Mouse (Mus musculus): ENCODE measurements around the gene Tbxa2r. TPM values are rescaled to one million over a fixed set of nuclear protein-coding genes. Genes with fewer than 3 reads are reported as not detected.

The Tbxa2r gene
- polyA plus RNA-seq, 1 experiment from 2014 or later: 10.8 TPM

DNA sequence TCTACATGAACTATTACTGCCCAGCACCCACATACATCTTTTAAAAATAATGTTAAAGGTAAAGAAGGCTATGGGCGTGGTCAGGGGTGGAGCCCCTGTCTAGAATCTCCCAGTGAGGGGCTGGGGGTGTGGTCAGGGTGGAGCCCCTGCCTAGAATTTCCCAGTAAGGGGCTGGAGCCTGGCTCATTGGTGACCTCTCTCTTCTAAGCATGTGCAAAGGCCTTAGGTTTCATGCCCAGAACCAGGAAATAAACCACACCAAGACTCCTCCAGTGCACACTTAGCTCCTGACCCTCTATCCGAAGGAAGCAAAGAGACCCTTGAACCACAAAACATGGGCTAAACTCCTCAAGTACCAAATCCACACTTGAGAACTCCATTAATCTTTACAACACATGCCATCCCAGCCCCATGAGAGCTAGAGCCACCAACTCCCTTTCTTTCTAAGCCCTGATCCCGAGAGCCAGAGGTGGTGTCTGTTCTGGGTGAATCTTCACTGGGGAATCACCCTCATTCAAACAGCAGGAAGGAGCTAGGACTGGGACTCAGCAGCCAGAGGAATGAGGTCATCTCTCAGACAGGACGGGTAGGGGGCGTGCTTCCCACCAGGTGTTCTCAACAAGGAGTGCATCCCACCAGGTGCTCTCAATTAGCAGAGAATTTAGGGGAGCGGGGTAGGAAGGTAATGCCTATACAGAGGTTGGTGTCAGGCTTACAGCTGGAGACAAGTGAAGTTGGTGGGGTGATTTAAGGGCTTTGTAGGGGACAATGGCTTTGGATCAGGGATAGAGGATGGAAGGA is 48.2 kb downstream of the Tbxa2r start:
- Histone ChIP-seq H3K27ac (peak overlapping the region; percentile 98), H3K4me1 (peaks cover 40% of the 10 kb centered on the region), H3K27me3 (ENCODE audit: insufficient read depth, poor library complexity, severe bottlenecking) (no peaks in the 10 kb centered on the region), H3K36me3 (peaks cover 40% of the 10 kb centered on the region), H3K4me3 (peak overlapping the region; percentile 94), H3K9me3 (no peaks in the 10 kb centered on the region)
- DNase-seq (ENCODE audit: low spot score): no peak
- 35% methylated on average over 6 of the region's 6 CpGs for WGBS

GRCm38 (mm10) chr10:81377362-81377664 is 48.8 kb downstream of the Tbxa2r start:
- peaks cover 35% of the 10 kb centered on the region for H3K36me3 ChIP-seq
- peak overlapping the region; percentile 94 for H3K4me3 ChIP-seq
- no peak for DNase-seq (ENCODE audit: low spot score)
- H3K4me1 ChIP-seq: peaks cover 44% of the 10 kb centered on the region
- H3K27me3 ChIP-seq (ENCODE audit: insufficient read depth, poor library complexity, severe bottlenecking): no peaks in the 10 kb centered on the region
- WGBS: 57% methylated on average over 2 of the region's 2 CpGs
- peak overlapping the region; percentile 98 for H3K27ac ChIP-seq
- no peaks in the 10 kb centered on the region for H3K9me3 ChIP-seq

DNA sequence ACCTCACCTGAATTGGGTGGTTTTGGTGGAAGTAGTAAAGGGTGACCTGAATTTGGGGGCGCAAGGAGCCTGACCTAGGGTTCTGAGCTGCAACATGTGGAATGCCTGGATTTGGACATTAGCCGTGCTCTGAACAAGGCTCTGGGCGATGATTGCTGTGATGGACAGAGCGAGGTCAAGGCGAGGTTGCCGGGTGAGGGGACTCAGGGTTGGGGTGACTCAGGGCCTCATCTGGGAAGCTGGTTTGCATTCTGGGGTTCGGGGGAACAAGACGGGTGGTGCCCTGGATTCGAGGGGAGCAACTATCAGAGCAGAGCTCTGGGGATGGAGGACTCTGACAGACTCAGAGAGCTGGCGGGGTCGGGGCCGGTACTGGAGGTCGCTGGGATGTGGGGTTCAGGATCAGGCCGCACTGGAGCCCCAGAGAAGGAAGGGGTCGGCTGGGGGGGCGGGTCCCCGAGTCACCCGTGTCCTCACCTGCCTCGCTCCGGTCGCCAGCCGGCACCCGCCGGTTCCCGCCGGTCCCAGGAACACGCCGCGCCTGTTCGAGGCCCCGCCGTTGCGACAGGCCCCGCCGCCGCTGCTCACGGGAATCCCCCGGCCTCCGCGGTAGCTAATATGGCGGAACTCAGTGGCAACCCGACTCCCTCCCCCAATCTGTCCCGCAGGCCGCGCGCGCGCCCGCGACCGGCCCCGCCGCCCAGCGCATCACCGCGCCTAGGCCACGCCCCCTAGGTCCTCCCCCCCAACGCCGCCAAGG is 49.4 kb downstream of the Tbxa2r start, which contains the start of gene Fzr1:
Fzr1 (minus strand) TSS at position 724 of the 760 bp plus-strand sequence.
- Histone ChIP-seq H3K4me3 (peak within 1 kb of the TSS; percentile 94), H3K9me3 (no peaks in the 10 kb centered on the region), H3K27me3 (ENCODE audit: insufficient read depth, poor library complexity, severe bottlenecking) (no peaks in the 10 kb centered on the region), H3K27ac (peak within 1 kb of the TSS; percentile 98), H3K36me3 (peaks cover 29% of the 10 kb centered on the region), H3K4me1 (peaks cover 40% of the 10 kb centered on the region)
- no peak for DNase-seq (ENCODE audit: low spot score)
- 1% methylated on average over 59 of the region's 59 CpGs for WGBS

DNA sequence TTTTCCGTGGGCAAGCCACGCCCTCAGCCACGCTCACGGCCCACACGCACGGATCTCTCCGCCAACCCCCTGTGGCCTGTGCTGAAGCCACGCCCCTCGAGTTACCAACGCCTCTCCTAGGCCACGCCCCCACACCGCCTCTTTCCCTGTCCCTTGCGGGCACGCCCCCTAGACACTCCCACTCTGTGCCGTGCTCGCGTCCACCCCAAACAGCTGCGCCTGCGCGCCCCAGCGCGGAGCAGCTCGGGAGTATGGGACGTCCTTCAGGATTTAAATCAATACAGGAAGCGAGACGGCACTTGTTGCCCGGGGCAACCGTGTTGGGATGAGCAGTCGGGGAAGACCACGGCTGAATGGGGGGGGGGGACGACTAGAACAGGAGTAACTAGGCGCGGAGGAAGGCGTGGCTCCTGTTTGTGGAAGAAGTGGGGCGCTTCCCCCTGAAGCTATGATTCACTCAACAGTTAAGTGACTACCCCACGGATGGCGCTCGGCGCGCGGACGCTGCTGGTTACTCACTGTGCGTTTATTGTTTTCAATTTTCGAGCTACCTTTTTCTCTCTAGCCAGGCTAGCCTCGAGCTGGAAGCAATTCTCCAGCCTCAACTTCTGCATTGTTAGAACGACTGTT is 50.1 kb downstream of the Tbxa2r start:
- Histone ChIP-seq H3K27me3 (ENCODE audit: insufficient read depth, poor library complexity, severe bottlenecking) (no peaks in the 10 kb centered on the region), H3K9me3 (no peaks in the 10 kb centered on the region), H3K27ac (peak overlapping the region; percentile 98), H3K4me3 (peak overlapping the region; percentile 94), H3K36me3 (peaks cover 22% of the 10 kb centered on the region), H3K4me1 (peaks cover 34% of the 10 kb centered on the region)
- peak; percentile 100 for DNase-seq (ENCODE audit: low spot score)
- under 1% methylated on average over 46 of the region's 46 CpGs for WGBS

GRCm38 (mm10) chr10:81379183-81379553 is 50.6 kb downstream of the Tbxa2r start:
- 58% methylated on average over 3 of the region's 3 CpGs for WGBS
- no peaks in the 10 kb centered on the region for H3K27me3 ChIP-seq (ENCODE audit: insufficient read depth, poor library complexity, severe bottlenecking)
- H3K36me3 ChIP-seq: peaks cover 17% of the 10 kb centered on the region
- peaks cover 33% of the 10 kb centered on the region for H3K4me1 ChIP-seq
- H3K4me3 ChIP-seq: peak overlapping the region; percentile 94
- H3K27ac ChIP-seq: peak overlapping the region; percentile 98
- H3K9me3 ChIP-seq: no peaks in the 10 kb centered on the region
- DNase-seq (ENCODE audit: low spot score): no peak

DNA sequence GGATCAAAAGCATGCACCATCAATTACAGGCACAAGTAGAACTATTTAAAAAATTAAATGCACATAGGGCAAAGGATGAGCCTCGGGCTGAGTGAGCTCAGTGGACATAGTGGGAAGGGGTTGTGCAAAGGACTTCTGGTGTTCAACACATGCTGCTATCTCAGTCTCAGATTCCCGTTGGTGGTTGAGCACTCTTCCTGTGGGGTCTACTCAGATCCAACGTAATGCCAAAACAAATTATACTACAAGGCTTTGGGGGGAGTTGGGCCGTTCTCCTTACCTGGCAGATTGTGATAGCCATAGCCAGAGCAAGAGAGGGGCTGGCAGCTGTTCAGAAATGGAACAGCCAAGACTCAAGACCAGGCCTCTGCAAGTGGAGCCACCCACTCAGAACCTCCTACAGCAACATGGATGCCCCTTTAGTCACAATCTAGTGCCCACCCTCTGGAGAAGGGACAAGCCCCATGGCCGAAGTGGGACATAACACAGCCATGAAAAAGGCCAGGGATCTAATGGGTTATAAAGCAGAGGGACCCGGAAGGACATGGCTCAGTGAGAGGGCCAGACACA is 51.4 kb downstream of the Tbxa2r start:
- Histone ChIP-seq H3K4me3 (no peak overlapping the region), H3K4me1 (peaks cover 34% of the 10 kb centered on the region), H3K27ac (peak overlapping the region; percentile 22; the same call in 1 of the 2 replicates), H3K9me3 (no peaks in the 10 kb centered on the region), H3K27me3 (ENCODE audit: insufficient read depth, poor library complexity, severe bottlenecking) (no peaks in the 10 kb centered on the region), H3K36me3 (peaks cover 13% of the 10 kb centered on the region)
- WGBS: 94% methylated on average over 6 of the region's 6 CpGs
- DNase-seq (ENCODE audit: low spot score): no peak

GRCm38 (mm10) chr10:81382039-81382438 is 53.5 kb downstream of the Tbxa2r start:
- peaks cover 38% of the 10 kb centered on the region for H3K4me1 ChIP-seq
- no peaks in the 10 kb centered on the region for H3K27me3 ChIP-seq (ENCODE audit: insufficient read depth, poor library complexity, severe bottlenecking)
- H3K27ac ChIP-seq: peak overlapping the region; percentile 65; the same call in 1 of the 2 replicates
- H3K9me3 ChIP-seq: no peaks in the 10 kb centered on the region
- H3K36me3 ChIP-seq: peaks cover 15% of the 10 kb centered on the region
- no peak overlapping the region for H3K4me3 ChIP-seq
- 55% methylated on average over 5 of the region's 5 CpGs for WGBS
- no peak for DNase-seq (ENCODE audit: low spot score)

DNA sequence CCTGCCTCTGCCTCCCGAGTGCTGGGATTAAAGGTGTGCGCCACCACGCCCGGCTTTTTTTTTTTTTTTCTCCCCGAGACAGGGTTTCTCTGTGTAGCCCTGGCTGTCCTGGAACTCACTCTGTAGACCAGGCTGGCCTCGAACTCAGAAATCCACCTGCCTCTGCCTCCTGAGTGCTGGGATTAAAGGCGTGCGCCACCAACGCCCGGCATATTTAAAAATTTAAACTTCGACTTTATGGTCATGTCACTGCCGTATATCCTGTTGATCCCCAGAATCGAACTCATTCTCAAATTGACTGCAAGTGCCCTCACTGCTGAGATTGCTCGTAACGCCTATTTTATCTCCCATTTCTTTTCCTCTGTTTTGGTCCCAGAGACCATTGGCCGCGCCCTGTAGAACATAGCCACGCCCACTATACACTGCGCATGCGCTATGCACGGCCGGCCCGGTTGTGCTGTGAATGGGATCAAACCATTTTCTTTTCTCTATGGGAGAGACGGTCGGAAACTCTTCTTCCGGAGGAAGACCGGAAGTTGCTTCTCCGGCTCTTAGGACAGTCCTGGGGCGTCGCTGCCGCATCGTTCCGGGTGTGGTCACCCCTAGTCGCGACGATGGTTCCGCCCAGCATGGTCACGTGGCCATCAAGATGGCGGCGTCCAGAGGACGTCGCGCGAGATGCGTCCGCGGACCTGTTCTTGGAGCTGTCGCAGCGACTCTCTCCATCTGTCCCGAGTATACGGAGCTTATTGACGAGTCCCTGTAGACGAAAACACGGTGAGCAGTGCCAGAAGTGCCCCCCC is 55.5 kb downstream of the Tbxa2r start, which contains the start of the genes Dohh and Gm48551:
Dohh (plus strand) TSS at position 627 of the 803 bp plus-strand sequence.
Gm48551 (plus strand) TSS at position 665 of the 803 bp plus-strand sequence.
- no peaks in the 10 kb centered on the region for H3K27me3 ChIP-seq (ENCODE audit: insufficient read depth, poor library complexity, severe bottlenecking)
- peak within 1 kb of the TSS; percentile 93 for H3K27ac ChIP-seq
- H3K9me3 ChIP-seq: no peaks in the 10 kb centered on the region
- 6% methylated on average over 54 of the region's 54 CpGs for WGBS
- peak within 1 kb of the TSS; percentile 96 for H3K4me3 ChIP-seq
- peak; percentile 99 for DNase-seq (ENCODE audit: low spot score)
- peaks cover 36% of the 10 kb centered on the region for H3K4me1 ChIP-seq
- peaks cover 34% of the 10 kb centered on the region for H3K36me3 ChIP-seq

DNA sequence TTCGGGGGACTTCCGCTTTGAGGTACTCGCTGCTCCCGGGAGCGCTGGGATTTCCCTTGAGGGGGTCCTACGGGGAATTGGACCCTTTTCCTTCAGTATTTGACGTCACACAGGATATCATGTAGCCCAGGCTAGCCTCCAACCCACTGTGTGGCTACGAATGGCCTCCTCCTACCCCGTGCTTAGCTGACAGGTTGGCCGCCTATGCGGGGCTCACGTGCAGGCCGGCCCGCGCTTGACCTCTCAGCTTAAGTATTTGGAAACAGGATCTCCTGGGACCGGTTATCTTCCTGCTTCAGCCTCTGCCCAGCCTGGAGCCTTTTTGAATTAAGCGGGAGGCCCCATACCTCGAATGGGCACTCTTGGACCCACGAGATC is 56.1 kb downstream of the Tbxa2r start:
- DNase-seq (ENCODE audit: low spot score): no peak
- Histone ChIP-seq H3K27me3 (ENCODE audit: insufficient read depth, poor library complexity, severe bottlenecking) (no peaks in the 10 kb centered on the region), H3K36me3 (peaks cover 40% of the 10 kb centered on the region), H3K4me3 (peak overlapping the region; percentile 96), H3K27ac (peak overlapping the region; percentile 93), H3K9me3 (no peaks in the 10 kb centered on the region), H3K4me1 (peaks cover 38% of the 10 kb centered on the region)
- under 1% methylated on average over 19 of the region's 19 CpGs for WGBS

Other genes starting within 250 kb of the Tbxa2r start
- 0.43 and 2.4 TPM in 2 replicates for gene Creb3l3, start 229.9 kb upstream of the Tbxa2r start, polyA plus RNA-seq (2016; fragmentation: Nextera tagmentation; extraction: Ambion mirVana)
- gene Map2k2, start 222.8 kb upstream of the Tbxa2r start, polyA plus RNA-seq (2016; fragmentation: Nextera tagmentation; extraction: Ambion mirVana): 173 and 196 TPM in 2 replicates
- 17.6 and 18.6 TPM in 2 replicates for gene Zbtb7a, start 193.5 kb upstream of the Tbxa2r start, polyA plus RNA-seq (2016; fragmentation: Nextera tagmentation; extraction: Ambion mirVana)
- gene Pias4, start 160.8 kb upstream of the Tbxa2r start, polyA plus RNA-seq (2016; fragmentation: Nextera tagmentation; extraction: Ambion mirVana): 53.5 and 62.2 TPM in 2 replicates
- gene Eef2, start 152.1 kb upstream of the Tbxa2r start, polyA plus RNA-seq (2016; fragmentation: Nextera tagmentation; extraction: Ambion mirVana): 447 and 460 TPM in 2 replicates
- gene Dapk3, start 145.7 kb upstream of the Tbxa2r start, polyA plus RNA-seq (2016; fragmentation: Nextera tagmentation; extraction: Ambion mirVana): 56.3 and 78.7 TPM in 2 replicates
- not detected in 2 replicates for gene 4930442H23Rik, start 144.9 kb upstream of the Tbxa2r start, polyA plus RNA-seq (2016; fragmentation: Nextera tagmentation; extraction: Ambion mirVana)
- 2.7 and 3.8 TPM in 2 replicates for gene Nmrk2, start 126.7 kb upstream of the Tbxa2r start, polyA plus RNA-seq (2016; fragmentation: Nextera tagmentation; extraction: Ambion mirVana)
- gene Atcay, start 97.9 kb upstream of the Tbxa2r start, polyA plus RNA-seq (2016; fragmentation: Nextera tagmentation; extraction: Ambion mirVana): 0.28 and 0.37 TPM in 2 replicates
- 4.9 and 5.6 TPM in 2 replicates for gene Zfr2, start 95.6 kb upstream of the Tbxa2r start, polyA plus RNA-seq (2016; fragmentation: Nextera tagmentation; extraction: Ambion mirVana)
- 1.2 and 2.2 TPM in 2 replicates for gene Matk, start 75.8 kb upstream of the Tbxa2r start, polyA plus RNA-seq (2016; fragmentation: Nextera tagmentation; extraction: Ambion mirVana)
- 284 and 285 TPM in 2 replicates for gene Mrpl54, start 61.8 kb upstream of the Tbxa2r start, polyA plus RNA-seq (2016; fragmentation: Nextera tagmentation; extraction: Ambion mirVana)
- 56.5 and 57.0 TPM in 2 replicates for gene Apba3, start 61.8 kb upstream of the Tbxa2r start, polyA plus RNA-seq (2016; fragmentation: Nextera tagmentation; extraction: Ambion mirVana)
- 1.8 and 4.4 TPM in 2 replicates for gene Tjp3, start 37.1 kb upstream of the Tbxa2r start, polyA plus RNA-seq (2016; fragmentation: Nextera tagmentation; extraction: Ambion mirVana)
- gene Pip5k1c, start 35.8 kb upstream of the Tbxa2r start, polyA plus RNA-seq (2016; fragmentation: Nextera tagmentation; extraction: Ambion mirVana): 42.6 and 55.9 TPM in 2 replicates
- 37.2 and 51.6 TPM in 2 replicates for gene Cactin, start 7.6 kb upstream of the Tbxa2r start, polyA plus RNA-seq (2016; fragmentation: Nextera tagmentation; extraction: Ambion mirVana)
- not detected in 2 replicates for gene Gipc3, start 14.5 kb downstream of the Tbxa2r start, polyA plus RNA-seq (2016; fragmentation: Nextera tagmentation; extraction: Ambion mirVana)
- 100 and 109 TPM in 2 replicates for gene Hmg20b, start 21.7 kb downstream of the Tbxa2r start, polyA plus RNA-seq (2016; fragmentation: Nextera tagmentation; extraction: Ambion mirVana)
- 10.3 and 12.8 TPM in 2 replicates for gene Mfsd12, start 28.8 kb downstream of the Tbxa2r start, polyA plus RNA-seq (2016; fragmentation: Nextera tagmentation; extraction: Ambion mirVana)
- 1.1 and 1.4 TPM in 2 replicates for gene 4930404N11Rik, start 37.1 kb downstream of the Tbxa2r start, polyA plus RNA-seq (2016; fragmentation: Nextera tagmentation; extraction: Ambion mirVana)
- gene Fzr1, start 49.8 kb downstream of the Tbxa2r start, polyA plus RNA-seq (2016; fragmentation: Nextera tagmentation; extraction: Ambion mirVana): 105 and 117 TPM in 2 replicates
- 100 and 105 TPM in 2 replicates for gene Dohh, start 55.7 kb downstream of the Tbxa2r start, polyA plus RNA-seq (2016; fragmentation: Nextera tagmentation; extraction: Ambion mirVana)
- gene Gm48551, start 55.7 kb downstream of the Tbxa2r start, polyA plus RNA-seq (2016; fragmentation: Nextera tagmentation; extraction: Ambion mirVana): 2.2 and 3.1 TPM in 2 replicates
- 1.1 and 1.7 TPM in 2 replicates for gene Gm48552, start 60.3 kb downstream of the Tbxa2r start, polyA plus RNA-seq (2016; fragmentation: Nextera tagmentation; extraction: Ambion mirVana)
- gene Smim24, start 64.3 kb downstream of the Tbxa2r start, polyA plus RNA-seq (2016; fragmentation: Nextera tagmentation; extraction: Ambion mirVana): 3.4 and 4.0 TPM in 2 replicates
- 23.0 and 24.3 TPM in 2 replicates for gene Nfic, start 126.9 kb downstream of the Tbxa2r start, polyA plus RNA-seq (2016; fragmentation: Nextera tagmentation; extraction: Ambion mirVana)
- 0.10 and 0.18 TPM in 2 replicates for gene Celf5, start 154.0 kb downstream of the Tbxa2r start, polyA plus RNA-seq (2016; fragmentation: Nextera tagmentation; extraction: Ambion mirVana)
- gene Ncln, start 167.7 kb downstream of the Tbxa2r start, polyA plus RNA-seq (2016; fragmentation: Nextera tagmentation; extraction: Ambion mirVana): 75.3 and 86.1 TPM in 2 replicates
- gene S1pr4, start 171.4 kb downstream of the Tbxa2r start, polyA plus RNA-seq (2016; fragmentation: Nextera tagmentation; extraction: Ambion mirVana): 0.46 and 0.83 TPM in 2 replicates
- gene Gna15, start 195.5 kb downstream of the Tbxa2r start, polyA plus RNA-seq (2016; fragmentation: Nextera tagmentation; extraction: Ambion mirVana): 2.8 and 4.8 TPM in 2 replicates
- gene Gna11, start 216.5 kb downstream of the Tbxa2r start, polyA plus RNA-seq (2016; fragmentation: Nextera tagmentation; extraction: Ambion mirVana): 73.2 and 79.1 TPM in 2 replicates
- gene Aes, start 230.8 kb downstream of the Tbxa2r start, polyA plus RNA-seq (2016; fragmentation: Nextera tagmentation; extraction: Ambion mirVana): 467 and 523 TPM in 2 replicates
- 17.4 and 18.3 TPM in 2 replicates for gene Tle2, start 245.8 kb downstream of the Tbxa2r start, polyA plus RNA-seq (2016; fragmentation: Nextera tagmentation; extraction: Ambion mirVana)